Mouse (Mus musculus) limb, embryonic 11.5 days (tissue): ENCODE measurements around the gene Hspg2. TPM values are rescaled to one million over a fixed set of nuclear protein-coding genes. Genes with fewer than 3 reads are reported as not detected.

Experiments
- ATAC-seq: fragments of 200-750 bp; cut with Nextera tagmentation; 2 replicates; pipeline ENCODE4 v1.8.0; 2017; ENCODE audit warnings: low read depth; ENCODE audit not compliant: insufficient number of reproducible peaks, low FRiP score, low TSS enrichment
- DNase-seq: peaks from one replicate; pipeline ENCODE4 v3.0.0-alpha.2; 2015; ENCODE audit warnings: low spot score
- H3K27ac ChIP-seq: fragments of 300-500 bp; sonication (generic); replicated peaks from 2 replicates; pipeline ENCODE4 v1.5.1; 2014; ENCODE audit warnings: low read depth, mild to moderate bottlenecking, low read length
- H3K27me3 ChIP-seq: fragments of 300-500 bp; sonication (generic); 2 replicates; pipeline ENCODE4 v1.6.1; 2014; ENCODE audit warnings: mild to moderate bottlenecking, low read length, mixed read lengths; ENCODE audit not compliant: control insufficient read depth, insufficient read depth
- H3K36me3 ChIP-seq: fragments of 300-500 bp; sonication (generic); 2 replicates; pipeline ENCODE4 v1.6.1; 2014; ENCODE audit warnings: mild to moderate bottlenecking, low read length, moderate library complexity, mixed read lengths; ENCODE audit not compliant: control insufficient read depth, insufficient read depth
- H3K4me1 ChIP-seq: fragments of 300-500 bp; sonication (generic); 2 replicates; pipeline ENCODE4 v1.6.1; 2014; ENCODE audit warnings: low read length, mixed read lengths; ENCODE audit not compliant: control insufficient read depth, insufficient read depth
- H3K4me2 ChIP-seq: fragments of 300-500 bp; sonication (generic); 2 replicates; pipeline ENCODE4 v1.6.1; 2014; ENCODE audit warnings: low read depth, mild to moderate bottlenecking, moderate library complexity; ENCODE audit not compliant: severe bottlenecking
- H3K4me3 ChIP-seq: fragments of 300-500 bp; sonication (generic); 2 replicates; pipeline ENCODE4 v1.5.1; 2014; ENCODE audit warnings: low read depth, low read length
- H3K9ac ChIP-seq: fragments of 300-500 bp; sonication (generic); 2 replicates; pipeline ENCODE4 v1.6.1; 2014; ENCODE audit warnings: mild to moderate bottlenecking, low read length
- H3K9me3 ChIP-seq: fragments of 300-500 bp; sonication (generic); 2 replicates; pipeline ENCODE4 v1.6.1; 2016; ENCODE audit warnings: low read length; ENCODE audit not compliant: control insufficient read depth
- WGBS: fragments of 180-500 bp; shearing (Covaris S2); extraction: QIAGEN DNeasy Blood & Tissue Kit; methylation state at CpG from one replicate; pipeline ENCODE4 v1.1.7; 2014; 5-methylcytosine and 5-hydroxymethylcytosine counted together
- microRNA-seq: library from miRNA; unstranded; fragments of <30 nt; microRNA quantifications from one replicate; pipeline ENCODE4, GENCODE M21; 2016
- polyA plus RNA-seq: library from polyadenylated mRNA; unstranded; fragments of >200 nt; fragmentation: Nextera tagmentation; extraction: Ambion mirVana; gene quantifications from 2 replicates; pipeline ENCODE4 v1.2.1, GENCODE M21; 2014

The Hspg2 gene
- polyA plus RNA-seq, 1 experiment from 2014 or later = 20.6 TPM

- H3K27me3 ChIP-seq = no peaks in the 10 kb centered on the region
- 97% methylated on average over 2 of the region's 2 CpGs for WGBS
- no peak overlapping the region for H3K4me2 ChIP-seq
- H3K9ac ChIP-seq = no peak overlapping the region
- H3K9me3 ChIP-seq = no peaks in the 10 kb centered on the region
- ATAC-seq = no peak
- no peak overlapping the region for H3K4me3 ChIP-seq
- H3K27ac ChIP-seq = no peak overlapping the region
- no peaks in the 10 kb centered on the region for H3K4me1 ChIP-seq
- DNase-seq = no peak
- peaks cover 36% of the 10 kb centered on the region for H3K36me3 ChIP-seq
These were observed 138.5 kb downstream of the Hspg2 start for GRCm38 (mm10) chr4:137607023-137607422.

- no peak overlapping the region for H3K4me3 ChIP-seq
- H3K4me1 ChIP-seq = no peaks in the 10 kb centered on the region
- H3K27me3 ChIP-seq = no peaks in the 10 kb centered on the region
- H3K36me3 ChIP-seq = peaks cover 45% of the 10 kb centered on the region
- H3K9me3 ChIP-seq = no peaks in the 10 kb centered on the region
- H3K27ac ChIP-seq = no peak overlapping the region
- DNase-seq (no peak), ATAC-seq (no peak)
- no peak overlapping the region for H3K9ac ChIP-seq
- WGBS = 84% methylated on average over 7 of the region's 7 CpGs
- no peak overlapping the region for H3K4me2 ChIP-seq
These were observed 140.7 kb downstream of the Hspg2 start for GRCm38 (mm10) chr4:137609281-137609680.

- Histone ChIP-seq H3K4me1 (no peaks in the 10 kb centered on the region), H3K4me3 (no peak overlapping the region), H3K27me3 (no peaks in the 10 kb centered on the region), H3K9me3 (no peaks in the 10 kb centered on the region), H3K36me3 (peaks cover 43% of the 10 kb centered on the region), H3K9ac (no peak overlapping the region), H3K27ac (no peak overlapping the region), H3K4me2 (no peak overlapping the region)
- no peak for DNase-seq
- 90% methylated on average over 7 of the region's 7 CpGs for WGBS
- ATAC-seq = no peak
These were observed 141.1 kb downstream of the Hspg2 start for GRCm38 (mm10) chr4:137609702-137610101.

GRCm38 (mm10) chr4:137610256-137610655 is 141.7 kb downstream of the Hspg2 start:
- H3K9me3 ChIP-seq = no peaks in the 10 kb centered on the region
- H3K4me1 ChIP-seq = no peaks in the 10 kb centered on the region
- DNase-seq (no peak), ATAC-seq (no peak)
- H3K27me3 ChIP-seq = no peaks in the 10 kb centered on the region
- no peak overlapping the region for H3K9ac ChIP-seq
- WGBS = 79% methylated on average over 15 of the region's 15 CpGs
- H3K27ac ChIP-seq = no peak overlapping the region
- H3K4me3 ChIP-seq = no peak overlapping the region
- no peak overlapping the region for H3K4me2 ChIP-seq
- peaks cover 44% of the 10 kb centered on the region for H3K36me3 ChIP-seq

Small RNAs within 50 kb of the gene (microRNA-seq; reads per million reads assigned to microRNA genes)
- 4.6 reads per million, percentile 8 among the genes with 10 or more reads in this experiment for gene Mir7018

Other genes with a start within 250 kb of the Hspg2 start
- gene Wnt4, start 191.3 kb upstream of the Hspg2 start, polyA plus RNA-seq = 3.5 and 5.1 TPM in 2 replicates
- gene Cdc42, start 111.0 kb upstream of the Hspg2 start, polyA plus RNA-seq = 620 and 621 TPM in 2 replicates
- not detected in 2 replicates for gene Cela3a, start 59.0 kb upstream of the Hspg2 start, polyA plus RNA-seq
- gene Cela3b, start 38.2 kb upstream of the Hspg2 start, polyA plus RNA-seq = not detected in 2 replicates
- gene 1700013G24Rik, start 15.5 kb upstream of the Hspg2 start, polyA plus RNA-seq = not detected in 2 replicates
- not detected in 2 replicates for gene Ldlrad2, start 105.8 kb downstream of the Hspg2 start, polyA plus RNA-seq
- 93.0 and 99.6 TPM in 2 replicates for gene Usp48, start 125.0 kb downstream of the Hspg2 start, polyA plus RNA-seq
- 3.6 and 5.3 TPM in 2 replicates for gene Rap1gap, start 196.0 kb downstream of the Hspg2 start, polyA plus RNA-seq